Mouse (Mus musculus): ENCODE results near the gene Qpctl. TPM values are rescaled to one million over a fixed set of nuclear protein-coding genes. Genes with fewer than 3 reads are reported as not detected.
A peak's percentile ranks its signal among the peaks of the same experiment; 100 is the strongest.

Gene Qpctl
- polyA plus RNA-seq, 1 experiment: 7.7 TPM

DNA sequence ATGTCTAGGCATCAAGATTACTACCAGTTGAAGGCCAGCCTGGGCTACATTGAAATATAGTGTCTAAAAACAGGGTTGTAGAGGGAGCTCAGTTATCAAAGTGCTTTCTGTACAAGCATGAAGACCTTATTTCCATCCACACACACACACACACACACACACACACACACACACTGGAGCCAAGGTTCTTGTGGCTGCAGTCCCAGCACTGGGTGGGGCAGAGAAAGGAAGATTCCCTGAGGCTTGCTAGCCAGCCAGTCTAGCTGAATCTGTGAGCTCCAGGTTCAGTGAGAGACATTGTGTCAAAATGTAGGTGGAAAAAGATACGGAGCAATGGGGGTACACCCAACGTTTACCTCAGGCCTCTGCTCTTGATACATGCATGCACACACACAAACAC lies 35.2 kb upstream of the Qpctl start:
- no peak overlapping the region for H3K4me2 ChIP-seq (ENCODE audit: low read depth)
- H3K4me3 ChIP-seq: no peak overlapping the region
- no peak overlapping the region for H3ac ChIP-seq (ENCODE audit: control insufficient read depth, insufficient read length)
- TF ChIP-seq MAX (IDR thresholded peaks at IDR 0.05; ENCODE audit: low read depth) (no peak), USF1 (IDR thresholded peaks at IDR 0.05; ENCODE audit: low read depth) (no peak), TCF3 (IDR thresholded peaks at IDR 0.05; ENCODE audit: insufficient read length, low read depth) (no peak), MYOD1 (IDR thresholded peaks at IDR 0.05; ENCODE audit: control insufficient read depth in 1 of 3, insufficient read length in 2 of 3, low read depth in 2 of 3) (no peak), SRF (IDR thresholded peaks at IDR 0.05; ENCODE audit: control insufficient read depth, insufficient read length, low read depth) (no peak), CEBPB (IDR thresholded peaks at IDR 0.05; ENCODE audit: insufficient read depth, poor library complexity, severe bottlenecking) (no peak), POLR2A (IDR thresholded peaks at IDR 0.05; ENCODE audit: insufficient read length, low read depth) (no peak), POLR2AphosphoS2 (IDR thresholded peaks at IDR 0.05; ENCODE audit: insufficient read length, low read depth) (no peak), REST (IDR thresholded peaks at IDR 0.05; ENCODE audit: insufficient read depth, insufficient read length) (no peak), MYOG (IDR thresholded peaks at IDR 0.05; ENCODE audit: control insufficient read depth in 1 of 3, insufficient read depth in 1 of 3, insufficient read length in 2 of 3, low read depth in 2 of 3) (no peak), TCF12 (IDR thresholded peaks at IDR 0.05; ENCODE audit: insufficient read depth, poor library complexity, severe bottlenecking) (no peak), E2F4 (IDR thresholded peaks at IDR 0.05; ENCODE audit: insufficient read depth) (no peak)
- H3K36me3 ChIP-seq (ENCODE audit: control insufficient read depth, insufficient read depth): no peaks in the 10 kb centered on the region
- no peaks in the 10 kb centered on the region for H3K27me3 ChIP-seq (ENCODE audit: control insufficient read depth, insufficient read depth, insufficient read length)
- no peaks in the 10 kb centered on the region for H3K79me2 ChIP-seq (ENCODE audit: control insufficient read depth, insufficient read depth)

DNA sequence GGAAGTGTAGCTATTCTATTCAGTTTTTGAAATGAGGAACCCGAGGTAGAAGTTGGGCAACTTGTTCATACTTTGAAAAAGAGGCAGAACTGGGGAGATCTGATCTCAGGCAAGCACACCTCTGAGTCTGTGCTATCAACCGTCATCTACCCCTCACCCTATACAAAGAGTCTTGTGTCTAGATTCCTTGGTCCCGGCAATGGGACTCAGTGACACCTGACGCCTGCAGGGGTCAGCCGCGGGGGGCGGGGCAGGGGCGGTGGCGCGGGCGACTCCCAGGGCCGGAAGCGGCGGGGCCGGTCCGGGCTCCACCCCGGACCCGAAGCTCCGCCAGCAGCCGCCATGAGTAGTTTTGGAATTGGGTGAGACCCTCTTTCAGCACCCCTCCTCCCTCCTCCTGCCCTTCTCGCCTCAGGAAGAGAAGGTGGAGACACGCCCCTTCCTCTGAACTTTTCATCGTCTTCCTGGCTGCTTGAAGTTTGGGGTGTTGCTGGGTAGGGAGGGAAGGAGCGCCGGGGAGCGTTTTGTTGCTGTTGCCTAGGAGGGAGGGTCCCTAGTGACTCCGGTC lies 31.9 kb upstream of the Qpctl start:
- peak overlapping the region; percentile 96 for H3K4me2 ChIP-seq (ENCODE audit: low read depth)
- no peaks in the 10 kb centered on the region for H3K79me2 ChIP-seq (ENCODE audit: control insufficient read depth, insufficient read depth)
- no peaks in the 10 kb centered on the region for H3K27me3 ChIP-seq (ENCODE audit: control insufficient read depth, insufficient read depth, insufficient read length)
- H3ac ChIP-seq (ENCODE audit: control insufficient read depth, insufficient read length): no peak overlapping the region
- peak overlapping the region; percentile 56 for H3K4me3 ChIP-seq
- TF ChIP-seq MYOD1 (IDR thresholded peaks at IDR 0.05; ENCODE audit: control insufficient read depth in 1 of 3, insufficient read length in 2 of 3, low read depth in 2 of 3): peak in 1 of 3 experiments; percentile 5
- no peak for TF ChIP-seq POLR2AphosphoS2 (IDR thresholded peaks at IDR 0.05; ENCODE audit: insufficient read length, low read depth)
- no peaks in the 10 kb centered on the region for H3K36me3 ChIP-seq (ENCODE audit: control insufficient read depth, insufficient read depth)

DNA sequence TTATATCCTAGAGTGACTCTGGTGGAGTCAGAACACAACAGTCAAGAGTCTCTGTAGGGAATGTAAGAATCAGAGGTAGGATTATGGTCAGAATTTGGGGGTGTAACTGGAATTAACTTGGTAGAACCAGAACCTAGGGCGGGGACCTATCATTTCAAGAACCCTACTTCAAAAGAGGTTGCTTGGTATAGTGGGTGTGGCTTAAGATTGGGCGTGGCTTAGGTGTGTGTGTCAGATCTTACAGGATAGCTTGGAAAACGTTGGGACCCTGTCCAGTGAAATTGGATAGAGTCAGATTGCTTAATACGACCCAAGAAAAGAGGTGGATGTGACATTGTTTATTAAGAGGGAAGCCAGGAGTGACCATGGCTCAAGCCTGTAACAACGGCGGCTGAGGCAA lies 30.8 kb upstream of the Qpctl start:
- TF ChIP-seq USF1 (IDR thresholded peaks at IDR 0.05; ENCODE audit: low read depth) (no peak), MYOG (IDR thresholded peaks at IDR 0.05; ENCODE audit: control insufficient read depth in 1 of 3, insufficient read depth in 1 of 3, insufficient read length in 2 of 3, low read depth in 2 of 3) (no peak), MAX (IDR thresholded peaks at IDR 0.05; ENCODE audit: low read depth) (no peak), POLR2AphosphoS2 (IDR thresholded peaks at IDR 0.05; ENCODE audit: insufficient read length, low read depth) (no peak), E2F4 (IDR thresholded peaks at IDR 0.05; ENCODE audit: insufficient read depth) (no peak), MYOD1 (IDR thresholded peaks at IDR 0.05; ENCODE audit: control insufficient read depth in 1 of 3, insufficient read length in 2 of 3, low read depth in 2 of 3) (no peak), SRF (IDR thresholded peaks at IDR 0.05; ENCODE audit: control insufficient read depth, insufficient read length, low read depth) (no peak), TCF12 (IDR thresholded peaks at IDR 0.05; ENCODE audit: insufficient read depth, poor library complexity, severe bottlenecking) (no peak), TCF3 (IDR thresholded peaks at IDR 0.05; ENCODE audit: insufficient read length, low read depth) (no peak), CEBPB (IDR thresholded peaks at IDR 0.05; ENCODE audit: insufficient read depth, poor library complexity, severe bottlenecking) (no peak), POLR2A (IDR thresholded peaks at IDR 0.05; ENCODE audit: insufficient read length, low read depth) (no peak), REST (IDR thresholded peaks at IDR 0.05; ENCODE audit: insufficient read depth, insufficient read length) (no peak)
- no peak overlapping the region for H3K4me2 ChIP-seq (ENCODE audit: low read depth)
- no peaks in the 10 kb centered on the region for H3K79me2 ChIP-seq (ENCODE audit: control insufficient read depth, insufficient read depth)
- H3ac ChIP-seq (ENCODE audit: control insufficient read depth, insufficient read length): no peak overlapping the region
- no peaks in the 10 kb centered on the region for H3K27me3 ChIP-seq (ENCODE audit: control insufficient read depth, insufficient read depth, insufficient read length)
- H3K4me3 ChIP-seq: no peak overlapping the region
- H3K36me3 ChIP-seq (ENCODE audit: control insufficient read depth, insufficient read depth): no peaks in the 10 kb centered on the region

DNA sequence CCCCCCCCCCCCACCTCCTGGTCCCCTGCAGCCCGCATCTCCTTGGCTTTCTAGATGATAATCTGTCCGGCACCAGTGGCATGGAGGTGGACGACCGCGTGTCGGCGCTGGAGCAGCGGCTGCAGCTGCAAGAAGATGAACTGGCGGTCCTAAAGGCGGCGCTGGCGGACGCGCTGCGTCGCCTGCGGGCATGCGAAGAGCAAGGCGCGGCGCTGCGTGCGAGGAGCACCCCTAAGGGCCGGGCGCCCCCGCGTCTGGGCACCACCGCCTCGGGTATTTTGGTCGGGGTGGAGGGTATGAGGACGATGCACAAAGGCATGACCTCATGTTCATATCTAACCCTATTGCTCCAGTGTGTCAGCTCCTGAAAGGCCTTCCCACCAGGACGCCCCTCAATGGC lies 30.1 kb upstream of the Qpctl start:
- TF ChIP-seq E2F4 (IDR thresholded peaks at IDR 0.05; ENCODE audit: insufficient read depth) (no peak), TCF12 (IDR thresholded peaks at IDR 0.05; ENCODE audit: insufficient read depth, poor library complexity, severe bottlenecking) (no peak), MYOD1 (IDR thresholded peaks at IDR 0.05; ENCODE audit: control insufficient read depth in 1 of 3, insufficient read length in 2 of 3, low read depth in 2 of 3) (no peak), TCF3 (IDR thresholded peaks at IDR 0.05; ENCODE audit: insufficient read length, low read depth) (no peak), POLR2AphosphoS2 (IDR thresholded peaks at IDR 0.05; ENCODE audit: insufficient read length, low read depth) (no peak), SRF (IDR thresholded peaks at IDR 0.05; ENCODE audit: control insufficient read depth, insufficient read length, low read depth) (no peak), POLR2A (IDR thresholded peaks at IDR 0.05; ENCODE audit: insufficient read length, low read depth) (no peak), MYOG (IDR thresholded peaks at IDR 0.05; ENCODE audit: control insufficient read depth in 1 of 3, insufficient read depth in 1 of 3, insufficient read length in 2 of 3, low read depth in 2 of 3) (no peak), CEBPB (IDR thresholded peaks at IDR 0.05; ENCODE audit: insufficient read depth, poor library complexity, severe bottlenecking) (no peak), REST (IDR thresholded peaks at IDR 0.05; ENCODE audit: insufficient read depth, insufficient read length) (no peak), MAX (IDR thresholded peaks at IDR 0.05; ENCODE audit: low read depth) (no peak), USF1 (IDR thresholded peaks at IDR 0.05; ENCODE audit: low read depth) (no peak)
- Histone ChIP-seq H3K4me2 (ENCODE audit: low read depth) (no peak overlapping the region), H3K27me3 (ENCODE audit: control insufficient read depth, insufficient read depth, insufficient read length) (no peaks in the 10 kb centered on the region), H3K36me3 (ENCODE audit: control insufficient read depth, insufficient read depth) (no peaks in the 10 kb centered on the region), H3K79me2 (ENCODE audit: control insufficient read depth, insufficient read depth) (no peaks in the 10 kb centered on the region), H3K4me3 (no peak overlapping the region), H3ac (ENCODE audit: control insufficient read depth, insufficient read length) (no peak overlapping the region)
